Mouse (Mus musculus) retina, adult 2 months (tissue): Measurements from ENCODE around the gene Helz.
A peak's percentile ranks its signal among the peaks of the same experiment; 100 is the strongest.
"Not testable (repeated sequence)": the region's sequence is repeated elsewhere in the genome, so short reads cannot be mapped to it uniquely, and the experiment has no call there.

Source experiments
- DNase-seq: peaks from one replicate; pipeline ENCODE4 v3.0.0-alpha.2; 2012; ENCODE audit warnings: low read depth, low spot score

Gene Helz

DNA sequence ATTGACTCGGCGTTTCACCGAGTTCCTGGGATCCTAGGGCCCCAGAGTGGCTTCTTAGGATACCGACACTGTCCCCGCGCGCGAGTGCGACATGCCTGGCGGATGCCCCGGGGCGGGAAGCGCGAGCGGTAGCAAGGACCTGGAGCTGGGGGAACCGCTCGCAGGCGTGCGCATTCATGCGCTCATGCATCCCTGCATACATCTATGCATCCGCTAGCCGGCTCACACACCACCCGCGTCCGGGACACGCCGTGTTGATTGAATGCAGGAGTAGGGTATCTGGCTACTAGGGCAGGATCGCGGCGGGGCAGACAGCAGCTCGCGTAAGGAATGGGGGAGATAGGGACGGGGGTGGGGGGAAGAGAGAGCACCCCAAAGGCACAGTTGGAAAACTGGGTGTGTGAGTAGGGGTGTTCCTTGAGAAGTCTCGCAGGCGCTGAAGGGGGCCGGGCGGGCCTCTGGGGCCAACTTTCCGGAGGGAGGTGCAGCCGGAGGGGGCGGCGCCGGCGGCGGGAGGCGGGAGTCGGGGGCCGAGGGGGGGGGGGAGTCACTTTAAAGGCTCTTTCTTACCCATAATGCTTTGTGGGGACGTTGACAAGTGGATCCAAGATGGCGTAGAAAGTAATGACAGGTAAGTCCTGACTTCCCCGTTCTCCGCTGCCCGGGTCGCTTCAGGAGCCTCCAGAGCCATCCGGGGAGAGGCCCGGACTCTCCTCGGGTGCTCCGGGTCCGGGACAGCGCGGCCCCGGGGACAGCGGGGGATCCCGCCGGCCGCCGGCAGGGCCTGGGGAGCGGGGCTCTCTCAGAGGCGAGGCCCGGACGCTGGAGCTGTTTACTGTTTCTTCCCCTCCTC, at the start of gene Helz:
Helz (plus strand) TSS at position 580 of the 853 bp plus-strand sequence.
- peak; percentile 53 for DNase-seq

DNA sequence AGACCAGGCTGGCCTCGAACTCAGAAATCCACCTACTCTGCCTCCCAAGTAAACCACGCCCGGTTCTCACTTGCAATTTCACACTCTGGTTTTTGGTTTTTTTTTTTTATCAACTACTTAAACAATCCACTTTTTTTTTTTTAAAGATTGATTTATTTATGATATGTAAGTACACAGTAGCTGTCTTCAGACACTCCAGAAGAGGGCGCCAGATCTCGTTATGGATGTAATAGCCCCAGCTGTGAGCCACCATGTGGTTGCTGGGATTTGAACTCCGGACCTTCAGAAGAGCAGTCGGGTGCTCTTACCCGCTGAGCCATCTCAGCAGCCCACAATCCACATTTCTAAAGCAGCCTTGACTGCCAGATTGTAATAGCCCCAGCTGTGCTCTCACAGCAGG, 44.9 kb upstream of the Helz start:
- DNase-seq: no peak

DNA sequence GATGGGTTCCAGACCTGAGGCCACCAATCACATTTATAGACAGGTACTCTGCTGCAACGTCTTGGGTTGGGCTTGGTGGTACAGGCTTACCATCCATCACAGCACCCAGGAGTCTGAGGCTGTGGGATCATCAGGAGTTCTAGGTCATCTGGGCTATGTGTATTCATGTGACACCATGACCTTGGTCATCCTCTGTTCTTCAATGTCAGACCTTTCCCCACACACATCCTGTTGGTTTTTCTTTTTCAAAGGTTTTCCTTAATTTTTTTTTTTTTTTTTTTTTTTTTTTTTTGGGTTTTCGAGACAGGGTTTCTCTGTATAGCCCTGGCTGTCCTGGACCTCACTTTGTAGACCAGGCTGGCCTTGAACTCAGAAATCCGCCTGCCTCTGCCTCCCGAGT, 43.4 kb upstream of the Helz start:
- not testable (repeated sequence) for DNase-seq

DNA sequence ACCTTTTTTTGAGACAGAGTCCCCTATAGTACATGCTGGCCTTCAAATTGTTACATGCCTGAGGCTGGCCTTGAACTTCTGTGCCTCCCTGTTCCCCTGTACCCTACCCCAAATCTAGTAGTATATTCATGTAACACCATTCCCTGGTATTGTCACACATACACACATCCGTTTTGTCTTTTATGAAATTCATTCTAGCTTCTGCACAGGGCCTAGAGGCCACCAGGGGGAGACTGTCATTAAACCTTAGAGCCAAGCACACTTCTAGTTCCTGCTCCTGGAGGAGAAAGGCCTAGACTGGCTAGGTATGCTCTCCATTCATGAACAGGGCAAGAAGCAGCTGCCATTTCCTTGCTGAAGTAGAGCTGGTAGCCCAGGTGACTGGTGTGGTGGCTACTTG, 41.5 kb upstream of the Helz start:
- DNase-seq: no peak

GRCm38 (mm10) chr11:107509631-107510338, 37.9 kb upstream of the Helz start:
- peak; percentile 29 for DNase-seq

DNA sequence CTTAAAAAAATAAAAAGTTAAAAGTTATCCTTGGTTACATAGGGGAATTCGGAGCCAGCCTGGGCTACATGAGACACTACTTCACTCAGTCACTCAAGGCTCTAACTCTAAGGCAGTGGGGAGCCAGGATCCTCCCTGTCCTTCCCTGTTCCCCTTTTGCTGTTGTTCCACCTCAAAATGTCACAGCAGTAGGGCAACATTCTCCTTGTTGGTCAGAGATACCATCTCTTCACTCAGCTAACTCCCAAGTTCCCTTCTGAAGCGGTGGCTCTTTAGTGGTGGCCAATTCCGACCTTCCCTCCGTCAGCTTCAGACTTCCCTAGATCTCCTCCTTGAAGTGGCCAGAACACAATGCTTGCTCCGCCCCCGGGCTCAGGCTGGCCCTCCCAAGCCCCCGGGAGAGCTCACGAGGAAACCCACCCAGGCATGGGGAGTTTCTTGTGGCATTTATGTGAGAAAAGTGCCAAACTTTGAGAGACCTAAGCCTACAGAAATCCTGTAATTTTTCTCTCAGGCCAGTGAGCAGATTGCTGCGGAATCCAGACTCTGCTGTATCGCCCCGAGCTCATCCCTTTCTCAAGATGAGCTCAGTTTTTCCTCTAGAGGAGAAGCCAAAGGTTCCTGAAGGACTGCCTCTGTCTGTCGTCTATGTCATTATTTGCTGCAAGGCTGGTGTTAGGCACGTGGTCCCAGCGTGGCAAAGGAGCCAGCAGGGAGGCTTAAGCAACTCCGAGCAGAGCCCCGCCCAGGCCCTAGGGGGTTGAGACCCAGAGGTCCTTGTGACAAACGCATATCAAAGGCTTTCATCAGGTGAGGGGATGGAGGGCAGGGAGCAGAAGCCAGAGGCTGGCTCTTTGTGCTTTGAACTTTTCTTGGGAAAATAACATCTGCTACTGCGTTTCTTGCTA, 37.1 kb upstream of the Helz start:
- no peak for DNase-seq

DNA sequence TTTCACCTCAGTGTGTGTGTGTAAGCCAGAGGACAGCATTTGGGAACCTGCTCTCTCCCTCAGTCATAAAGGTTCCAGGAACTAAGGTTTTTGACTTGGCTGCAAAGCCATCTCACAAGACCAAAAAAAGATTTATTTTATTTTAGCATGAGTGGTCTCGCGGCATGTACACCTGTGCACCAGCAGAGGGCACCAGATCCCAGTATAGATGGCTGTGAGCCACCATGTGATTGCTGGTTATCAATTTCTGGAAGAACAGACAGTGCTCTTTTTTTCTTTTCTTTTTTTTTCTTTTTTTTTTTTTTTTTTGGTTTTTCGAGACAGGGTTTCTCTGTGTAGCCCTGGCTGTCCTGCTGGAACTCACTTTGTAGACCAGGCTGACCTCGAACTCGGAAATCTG, 35.8 kb upstream of the Helz start:
- DNase-seq: peak; percentile 36

GRCm38 (mm10) chr11:107513047-107513446, 34.7 kb upstream of the Helz start:
- no peak for DNase-seq

- no peak for DNase-seq
Measured at GRCm38 (mm10) chr11:107516387-107516786, 31.3 kb upstream of the Helz start.

- no peak for DNase-seq
Measured at GRCm38 (mm10) chr11:107518645-107519429, 28.9 kb upstream of the Helz start.

- DNase-seq: no peak
Measured at GRCm38 (mm10) chr11:107521153-107521552, 26.6 kb upstream of the Helz start.

DNA sequence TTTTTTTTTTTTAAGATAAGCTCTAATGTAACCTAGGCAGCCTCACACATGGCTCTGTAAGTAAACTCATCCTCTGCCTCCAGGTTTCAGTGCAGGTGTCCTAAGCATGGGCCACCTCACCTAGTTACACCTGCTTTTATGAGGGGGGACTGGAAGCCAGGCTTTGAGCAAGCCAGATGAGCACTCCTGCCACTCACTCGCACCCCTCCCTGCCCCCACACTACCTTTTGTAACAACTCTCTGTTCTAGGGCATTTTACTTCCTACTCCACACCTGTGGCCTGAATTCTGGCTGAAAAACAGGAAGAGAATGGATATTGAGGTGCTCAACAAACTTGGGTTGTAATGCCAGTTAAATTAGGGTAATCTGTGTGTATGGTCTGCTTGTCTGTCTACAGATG, 22.8 kb upstream of the Helz start:
- no peak for DNase-seq

DNA sequence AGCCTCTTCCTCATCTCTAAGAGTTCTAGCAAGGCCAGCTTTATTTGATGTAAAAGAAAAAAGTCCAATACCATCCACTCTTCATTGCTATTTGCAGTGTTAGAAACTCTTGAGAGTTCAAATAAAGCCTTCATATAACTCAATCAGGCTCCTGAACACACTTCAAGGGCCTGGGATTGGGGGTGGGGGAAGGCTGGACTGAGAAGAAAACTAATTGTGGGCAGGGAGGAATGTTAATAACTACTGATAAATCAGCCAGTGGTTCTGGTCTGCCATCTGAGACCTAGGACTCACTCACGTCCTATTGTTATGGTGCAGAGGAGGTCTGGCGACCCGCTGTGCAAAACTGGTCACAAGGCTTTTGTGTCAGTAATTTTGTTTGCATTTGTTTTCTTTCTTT, 20.1 kb upstream of the Helz start:
- no peak for DNase-seq

GRCm38 (mm10) chr11:107529320-107529719, 18.4 kb upstream of the Helz start:
- DNase-seq: no peak

DNA sequence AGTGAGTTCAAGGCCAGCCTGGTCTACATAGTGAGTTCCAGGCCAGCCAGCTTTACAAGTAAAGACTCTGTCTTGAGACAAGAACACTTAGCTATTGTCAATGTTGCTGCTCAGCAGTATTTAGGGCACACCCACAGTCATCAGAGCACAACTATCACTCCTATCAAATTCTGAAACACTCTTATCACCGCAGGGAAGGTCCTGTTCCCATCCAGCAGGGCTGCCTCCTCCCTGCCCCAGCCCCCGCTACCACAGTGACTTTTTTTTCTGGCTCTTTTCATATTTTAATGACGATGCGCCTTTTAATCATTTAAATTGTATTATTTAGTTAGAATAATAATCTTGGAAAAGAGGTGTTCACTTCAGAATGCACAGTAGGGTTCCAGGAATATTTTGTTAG, 16.3 kb upstream of the Helz start:
- DNase-seq: no peak

DNA sequence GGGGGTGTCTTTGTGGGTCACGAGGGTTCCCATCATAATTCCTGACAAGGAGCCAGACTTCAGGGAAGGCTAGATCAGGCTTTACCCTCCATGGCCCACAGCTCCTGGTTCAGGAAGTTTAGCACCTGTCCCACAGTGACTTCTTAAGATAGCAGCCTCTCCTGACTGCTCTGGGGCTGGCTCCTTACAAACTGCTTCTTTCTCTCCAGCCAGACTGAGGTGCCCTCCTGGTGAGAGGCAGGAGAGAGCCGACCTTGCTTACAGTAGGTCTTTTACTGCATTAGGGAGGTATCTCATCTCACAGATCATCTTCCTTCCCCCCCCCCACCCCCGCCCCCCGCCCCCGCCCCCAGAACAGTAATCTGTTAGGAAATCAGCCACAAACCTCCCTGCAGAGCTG, 15.5 kb upstream of the Helz start:
- no peak for DNase-seq

DNA sequence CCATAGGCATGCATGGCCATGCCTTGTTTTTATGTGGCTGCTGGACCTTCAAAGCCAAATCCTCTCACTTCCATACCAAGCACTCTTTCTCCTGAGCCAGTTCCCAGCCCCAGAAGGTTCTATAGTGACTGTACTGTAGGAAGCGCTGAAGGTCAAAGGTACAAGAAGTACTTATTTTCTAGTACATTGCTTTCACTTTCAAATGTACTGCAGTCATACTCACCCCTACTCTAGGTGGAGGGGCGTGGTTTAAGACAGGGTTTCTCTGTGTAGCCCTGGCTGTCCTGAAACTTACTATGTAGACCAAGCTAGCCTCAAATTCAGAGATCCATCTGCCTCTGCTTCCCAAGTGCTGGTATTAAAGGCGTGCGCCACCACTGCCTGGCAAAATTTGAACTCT, 8.7 kb upstream of the Helz start:
- no peak for DNase-seq

DNA sequence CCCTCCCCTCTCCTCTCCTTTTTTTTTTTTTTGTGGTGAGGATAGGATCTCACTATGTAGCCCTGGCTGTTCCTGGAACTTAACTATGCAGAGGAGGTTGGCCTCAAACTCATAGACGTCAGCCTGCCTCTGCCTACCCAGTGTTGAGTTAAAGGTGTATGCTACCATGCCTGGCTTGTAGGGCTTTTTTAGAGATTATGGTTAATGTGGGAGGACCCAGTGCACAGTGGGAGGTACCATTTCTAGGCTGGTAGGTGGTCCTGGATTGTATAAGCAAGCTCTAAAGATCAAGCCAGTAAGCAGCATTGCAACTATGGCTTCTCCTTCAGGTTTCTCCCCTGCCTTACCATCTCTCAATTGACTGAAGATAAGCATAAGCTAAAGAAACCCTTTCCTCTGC, 7.4 kb upstream of the Helz start:
- DNase-seq: no peak

GRCm38 (mm10) chr11:107545747-107546476, 1.8 kb upstream of the Helz start:
- no peak for DNase-seq

- no peak for DNase-seq
Measured at GRCm38 (mm10) chr11:107546667-107547301, 946 bp upstream of the Helz start.
